Mouse (Mus musculus) embryonic facial prominence, embryonic 10.5 days (tissue): ENCODE results near the gene Phc1. TPM values are rescaled to one million over a fixed set of nuclear protein-coding genes. Genes with fewer than 3 reads are reported as not detected.

Experiments used
- DNase-seq: peaks from one replicate; pipeline ENCODE4 v3.0.0-alpha.2; 2017; ENCODE audit warnings: low spot score
- H3K27ac ChIP-seq: fragments of 300-500 bp; sonication (generic); replicated peaks from 2 replicates; pipeline ENCODE4 v1.5.1; 2016; ENCODE audit warnings: mild to moderate bottlenecking
- H3K27me3 ChIP-seq: fragments of 300-500 bp; sonication (generic); replicated peaks from 2 replicates; pipeline ENCODE4 v1.6.1; 2016; ENCODE audit warnings: low read depth, mild to moderate bottlenecking; ENCODE audit not compliant: poor library complexity, severe bottlenecking
- H3K36me3 ChIP-seq: fragments of 300-500 bp; sonication (generic); replicated peaks from 2 replicates; pipeline ENCODE4 v1.6.1; 2016; ENCODE audit warnings: mild to moderate bottlenecking, moderate library complexity
- H3K4me1 ChIP-seq: fragments of 300-500 bp; sonication (generic); 2 replicates; pipeline ENCODE4 v1.6.1; 2016
- H3K4me3 ChIP-seq: fragments of 300-500 bp; sonication (generic); 2 replicates; pipeline ENCODE4 v1.5.1; 2016; ENCODE audit warnings: mild to moderate bottlenecking, moderate library complexity
- H3K9me3 ChIP-seq: fragments of 300-500 bp; sonication (generic); 2 replicates; pipeline ENCODE4 v1.6.1; 2016; ENCODE audit warnings: mild to moderate bottlenecking
- WGBS: fragments of 180-500 bp; shearing (Covaris S2); methylation state at CpG from one replicate; pipeline ENCODE4 v1.1.7; 2016; 5-methylcytosine and 5-hydroxymethylcytosine counted together
- polyA plus RNA-seq: library from polyadenylated mRNA; unstranded; fragments of >200 nt; fragmentation: Nextera tagmentation; extraction: Ambion mirVana; gene quantifications from 2 replicates; pipeline ENCODE4 v1.2.1, GENCODE M21; 2016

Gene Phc1
- polyA plus RNA-seq, 1 experiment from 2014 or later: 29.5 TPM

DNA sequence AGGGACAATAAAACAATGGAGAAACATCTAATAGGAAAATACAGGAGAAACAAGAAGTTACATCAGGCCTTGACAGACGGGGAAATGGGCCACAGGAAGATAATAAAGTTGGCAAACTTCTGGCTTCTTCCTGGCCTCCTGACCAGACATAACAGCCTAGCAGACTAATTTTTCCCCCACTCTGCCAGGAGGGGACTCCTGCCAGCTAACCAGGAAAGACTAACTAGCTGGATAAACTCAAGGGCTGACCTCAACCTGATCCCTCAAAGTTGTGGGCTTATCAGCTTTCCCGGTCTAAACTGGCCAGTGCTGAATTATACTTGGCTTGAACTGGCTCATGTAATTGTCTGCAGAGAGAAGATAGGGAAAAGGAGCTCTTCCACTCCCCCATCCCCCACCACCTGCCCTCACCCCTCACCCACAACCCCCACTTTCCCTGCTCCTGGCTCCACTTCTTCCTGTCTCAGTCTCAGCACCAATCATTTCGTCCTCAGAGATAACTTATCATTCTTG, 40.7 kb downstream of the Phc1 start:
- Histone ChIP-seq H3K27me3 (no peaks in the 10 kb centered on the region; the same call in 1 of the 2 replicates), H3K36me3 (no peaks in the 10 kb centered on the region), H3K4me1 (peaks cover 19% of the 10 kb centered on the region), H3K4me3 (no peak overlapping the region), H3K27ac (no peak overlapping the region), H3K9me3 (no peaks in the 10 kb centered on the region)
- 64% methylated on average over 3 of the region's 3 CpGs for WGBS
- no peak for DNase-seq

DNA sequence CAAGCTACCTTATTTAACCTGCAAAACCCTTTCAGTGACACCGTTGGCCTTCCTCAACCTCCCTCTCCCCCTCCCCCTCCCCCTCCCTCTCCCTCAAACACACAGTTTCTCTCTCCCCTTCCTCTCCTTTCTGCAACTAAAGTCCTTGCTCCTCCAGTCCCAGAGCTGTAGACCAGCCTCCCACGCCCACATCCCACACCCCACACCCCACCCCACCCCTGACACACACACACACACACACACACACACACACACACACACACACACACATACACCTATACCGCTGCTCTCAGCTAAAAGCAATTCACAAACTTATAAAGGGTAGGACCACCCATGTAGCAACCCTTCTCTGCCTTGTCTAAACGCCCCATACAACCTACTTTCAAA, 42.1 kb downstream of the Phc1 start:
- H3K36me3 ChIP-seq: no peaks in the 10 kb centered on the region
- H3K27me3 ChIP-seq: no peaks in the 10 kb centered on the region; the same call in 1 of the 2 replicates
- no peaks in the 10 kb centered on the region for H3K9me3 ChIP-seq
- no peak for DNase-seq
- WGBS: 62% methylated on average over 4 of the region's 4 CpGs
- peaks cover 19% of the 10 kb centered on the region for H3K4me1 ChIP-seq
- H3K4me3 ChIP-seq: no peak overlapping the region
- H3K27ac ChIP-seq: no peak overlapping the region

DNA sequence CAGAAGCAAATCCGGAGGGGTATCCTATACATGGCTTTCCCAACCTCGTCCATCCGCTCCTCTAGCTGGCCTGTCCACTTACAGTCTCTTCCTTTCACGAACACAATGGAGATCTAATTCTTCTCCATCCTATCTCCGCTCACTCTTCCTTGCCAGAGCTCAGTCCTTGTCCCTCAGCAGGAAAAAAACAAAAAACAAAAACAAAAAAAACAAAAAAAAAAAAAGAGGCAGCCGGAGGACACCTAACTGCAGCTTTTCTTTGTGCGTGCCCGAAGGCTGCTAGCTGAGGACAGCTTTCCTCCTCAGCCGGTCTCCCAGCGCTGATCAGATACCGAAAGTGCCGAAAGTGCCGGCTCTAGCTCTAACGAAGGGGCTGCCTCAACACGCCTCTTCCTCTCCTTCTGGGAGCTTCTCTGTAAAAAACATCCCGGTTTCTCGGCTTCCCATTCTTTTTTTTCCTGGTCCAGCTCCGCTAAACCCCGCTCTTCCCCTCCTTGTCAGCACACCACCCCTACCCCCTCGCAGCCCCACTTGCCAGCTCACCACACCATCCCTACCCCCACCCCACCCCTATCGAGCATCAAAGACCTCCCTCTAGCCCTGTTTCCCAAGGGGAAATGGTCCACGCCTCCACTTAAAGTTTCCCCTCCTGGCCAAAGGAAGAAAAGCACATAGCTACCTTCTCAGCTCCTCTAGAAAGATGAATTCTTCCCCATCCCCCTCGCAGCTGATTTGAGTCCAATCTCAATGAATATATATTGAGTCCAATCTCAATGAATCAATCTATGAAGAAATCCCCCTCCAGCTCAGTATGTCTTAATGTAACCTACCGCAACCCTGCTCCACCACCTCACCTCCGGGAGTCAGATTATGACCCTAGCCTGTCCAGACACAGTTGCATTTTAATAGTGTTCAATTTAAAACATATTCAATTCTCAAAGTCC, 42.8 kb downstream of the Phc1 start:
- Histone ChIP-seq H3K4me1 (peaks cover 19% of the 10 kb centered on the region), H3K36me3 (no peaks in the 10 kb centered on the region), H3K9me3 (no peaks in the 10 kb centered on the region), H3K27ac (peak overlapping the region; percentile 85), H3K4me3 (peak overlapping the region; percentile 62), H3K27me3 (no peaks in the 10 kb centered on the region; the same call in 1 of the 2 replicates)
- 7% methylated on average over 25 of the region's 25 CpGs for WGBS
- peak; percentile 62 for DNase-seq

DNA sequence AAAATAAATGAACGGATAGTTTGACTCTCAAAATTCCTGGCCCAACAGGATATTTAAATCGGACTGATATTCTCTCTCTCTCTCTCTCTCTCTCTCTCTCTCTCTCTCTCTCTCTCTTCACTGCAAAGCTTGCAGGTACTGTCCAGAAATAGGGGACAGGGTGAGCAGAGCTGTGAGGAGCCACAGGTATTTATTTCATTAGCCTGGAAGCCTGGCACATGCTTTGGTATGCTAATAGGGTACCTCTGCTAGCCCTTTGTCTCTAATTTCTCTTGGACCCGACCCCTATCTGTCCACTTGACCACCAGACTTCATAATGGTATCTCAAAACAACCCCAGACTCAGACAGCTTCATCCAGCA, 43.5 kb downstream of the Phc1 start:
- peaks cover 19% of the 10 kb centered on the region for H3K4me1 ChIP-seq
- DNase-seq: peak; percentile 14
- WGBS: 36% methylated on average over 3 of the region's 3 CpGs
- H3K4me3 ChIP-seq: peak overlapping the region; percentile 62
- H3K27me3 ChIP-seq: no peaks in the 10 kb centered on the region; the same call in 1 of the 2 replicates
- peak overlapping the region; percentile 85 for H3K27ac ChIP-seq
- H3K9me3 ChIP-seq: no peaks in the 10 kb centered on the region
- H3K36me3 ChIP-seq: no peaks in the 10 kb centered on the region

DNA sequence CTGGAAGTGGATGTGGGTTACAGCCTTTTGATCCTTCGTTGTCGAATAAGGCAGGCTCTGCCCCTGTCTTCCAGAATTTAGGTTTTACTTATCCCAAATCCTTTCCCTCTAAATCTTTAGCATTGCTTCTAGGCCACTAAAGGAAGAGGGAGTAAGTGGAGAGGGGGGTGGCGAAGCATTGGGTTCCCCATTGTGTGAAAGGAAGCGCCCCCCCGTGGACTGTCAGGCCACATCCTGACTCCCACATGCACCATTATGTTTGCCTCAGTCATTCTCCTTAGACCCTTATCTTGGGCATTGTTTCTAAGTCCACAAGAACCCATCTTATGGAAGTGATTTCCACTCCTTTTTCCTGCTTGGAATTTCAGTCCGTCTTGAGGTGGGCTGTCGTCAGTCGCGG, 45.1 kb downstream of the Phc1 start:
- no peaks in the 10 kb centered on the region for H3K9me3 ChIP-seq
- WGBS: 57% methylated on average over 9 of the region's 9 CpGs
- no peaks in the 10 kb centered on the region; the same call in 1 of the 2 replicates for H3K27me3 ChIP-seq
- no peak for DNase-seq
- H3K4me3 ChIP-seq: no peak overlapping the region
- H3K36me3 ChIP-seq: no peaks in the 10 kb centered on the region
- H3K4me1 ChIP-seq: peaks cover 19% of the 10 kb centered on the region
- no peak overlapping the region for H3K27ac ChIP-seq

DNA sequence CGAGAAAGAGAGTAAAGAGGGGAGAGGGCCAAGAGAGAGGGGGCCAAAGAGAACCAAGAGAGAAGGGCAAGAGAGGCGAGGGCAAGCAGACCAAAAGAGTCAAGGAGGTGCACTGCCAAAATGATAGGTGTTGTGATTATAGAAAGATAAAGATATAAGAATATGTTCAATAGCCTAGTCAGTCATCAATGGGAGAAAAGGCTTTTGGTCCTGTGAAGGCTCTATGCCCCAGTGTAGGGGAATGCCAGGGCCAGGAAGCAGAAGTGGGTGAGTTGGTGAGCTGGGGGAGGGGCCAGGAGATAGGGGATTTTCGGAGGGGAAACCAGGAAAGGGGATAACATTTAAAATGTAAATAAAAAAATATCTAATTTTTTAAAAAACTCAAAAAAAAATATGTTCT, 46.1 kb downstream of the Phc1 start:
- DNase-seq: no peak
- H3K9me3 ChIP-seq: no peaks in the 10 kb centered on the region
- H3K27ac ChIP-seq: no peak overlapping the region
- no peaks in the 10 kb centered on the region; the same call in 1 of the 2 replicates for H3K27me3 ChIP-seq
- no peak overlapping the region for H3K4me3 ChIP-seq
- H3K36me3 ChIP-seq: no peaks in the 10 kb centered on the region
- peaks cover 14% of the 10 kb centered on the region for H3K4me1 ChIP-seq
- WGBS: 73% methylated on average over 3 of the region's 3 CpGs

DNA sequence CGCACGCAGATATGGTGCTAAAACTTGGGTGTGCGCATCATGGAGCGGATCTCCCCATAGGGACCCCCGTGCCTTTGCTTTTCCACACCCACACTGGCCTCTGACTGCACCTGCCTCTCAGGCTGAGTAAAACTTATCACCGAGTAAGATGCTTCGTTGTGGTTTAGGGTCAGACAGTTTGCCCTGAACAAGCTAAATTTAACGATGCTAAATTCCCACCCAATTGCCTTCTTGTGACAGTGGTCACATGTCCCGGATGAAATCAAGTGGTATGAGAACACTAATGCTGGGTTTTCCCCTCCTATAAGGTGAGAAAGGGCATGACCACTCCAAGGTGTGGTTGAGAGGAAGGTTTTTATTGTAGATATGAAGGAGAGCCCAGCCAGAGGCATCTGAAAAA, 46.6 kb downstream of the Phc1 start:
- H3K36me3 ChIP-seq: no peaks in the 10 kb centered on the region
- no peaks in the 10 kb centered on the region; the same call in 1 of the 2 replicates for H3K27me3 ChIP-seq
- H3K4me1 ChIP-seq: peaks cover 14% of the 10 kb centered on the region
- DNase-seq: no peak
- 91% methylated on average over 9 of the region's 9 CpGs for WGBS
- no peak overlapping the region for H3K27ac ChIP-seq
- no peaks in the 10 kb centered on the region for H3K9me3 ChIP-seq
- no peak overlapping the region for H3K4me3 ChIP-seq

DNA sequence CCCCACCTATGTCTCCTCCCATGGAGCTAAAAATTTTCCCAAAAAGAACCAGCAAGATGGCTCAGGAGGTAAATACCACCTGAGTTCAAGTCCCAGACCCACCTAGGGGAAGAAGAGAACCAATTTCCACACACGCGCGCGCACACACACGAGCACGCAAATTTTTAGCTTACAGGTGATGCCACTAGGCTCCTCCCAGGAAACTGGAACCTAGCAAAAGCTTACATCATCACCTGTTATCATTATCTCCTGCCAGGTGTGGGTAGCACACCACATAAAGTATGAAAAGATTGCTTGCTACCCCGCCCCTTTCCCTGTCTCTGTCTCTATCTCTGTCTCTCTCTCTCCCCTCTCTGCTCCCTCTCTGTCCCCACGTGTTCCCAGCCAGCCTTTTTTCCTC, 47.2 kb downstream of the Phc1 start:
- 93% methylated on average over 8 of the region's 8 CpGs for WGBS
- Histone ChIP-seq H3K4me3 (no peak overlapping the region), H3K4me1 (peaks cover 12% of the 10 kb centered on the region), H3K27me3 (no peaks in the 10 kb centered on the region; the same call in 1 of the 2 replicates), H3K27ac (no peak overlapping the region), H3K36me3 (no peaks in the 10 kb centered on the region), H3K9me3 (no peaks in the 10 kb centered on the region)
- DNase-seq: no peak

DNA sequence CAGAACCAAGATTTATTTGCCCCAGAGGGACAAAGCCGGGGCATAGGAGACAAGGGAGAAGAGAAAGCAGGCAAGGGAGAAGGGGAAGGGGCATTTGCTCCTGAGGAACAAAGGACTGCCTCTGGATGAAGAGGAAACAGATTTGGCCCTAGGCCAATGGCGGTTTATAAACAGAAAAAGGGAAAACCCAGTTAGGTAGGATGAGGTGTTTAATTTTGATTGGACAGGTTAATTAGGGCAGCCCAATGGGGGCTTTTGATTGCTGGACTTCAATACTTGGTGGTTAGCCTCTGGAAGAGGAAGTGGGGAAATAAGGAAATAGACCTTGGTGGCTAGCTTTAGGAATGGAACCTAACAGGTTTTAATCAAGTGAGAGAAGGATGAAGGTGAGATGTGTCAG, 48.2 kb downstream of the Phc1 start:
- DNase-seq: no peak
- H3K4me3 ChIP-seq: no peak overlapping the region
- WGBS: 72% methylated on average over 2 of the region's 2 CpGs
- H3K36me3 ChIP-seq: no peaks in the 10 kb centered on the region
- no peaks in the 10 kb centered on the region for H3K9me3 ChIP-seq
- peaks cover 5% of the 10 kb centered on the region for H3K4me1 ChIP-seq
- H3K27me3 ChIP-seq: no peaks in the 10 kb centered on the region; the same call in 1 of the 2 replicates
- H3K27ac ChIP-seq: no peak overlapping the region

DNA sequence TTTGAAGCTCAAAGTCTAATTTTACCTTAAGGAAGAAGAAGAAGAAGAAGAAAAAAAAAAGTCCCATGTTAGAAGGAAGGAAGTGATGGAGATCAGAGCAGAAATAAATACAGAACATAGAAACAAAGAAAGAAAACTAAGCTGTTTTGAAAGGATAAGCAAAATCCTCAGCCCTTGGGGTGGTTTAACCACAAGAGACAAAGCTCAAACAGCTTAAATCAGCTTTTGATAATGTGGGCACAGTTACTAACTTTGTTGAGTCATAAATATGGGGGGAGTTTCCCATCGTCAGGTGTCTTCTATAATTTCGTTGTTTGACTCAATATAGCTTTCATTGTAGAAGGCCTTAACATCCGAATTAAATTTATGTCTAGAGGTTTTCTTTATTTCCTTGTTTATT, 48.6 kb downstream of the Phc1 start:
- Histone ChIP-seq H3K36me3 (no peaks in the 10 kb centered on the region), H3K4me3 (no peak overlapping the region), H3K27ac (no peak overlapping the region), H3K9me3 (no peaks in the 10 kb centered on the region), H3K4me1 (peaks cover under 1% of the 10 kb centered on the region), H3K27me3 (no peaks in the 10 kb centered on the region; the same call in 1 of the 2 replicates)
- WGBS: 87% methylated on average over 3 of the region's 3 CpGs
- no peak for DNase-seq

DNA sequence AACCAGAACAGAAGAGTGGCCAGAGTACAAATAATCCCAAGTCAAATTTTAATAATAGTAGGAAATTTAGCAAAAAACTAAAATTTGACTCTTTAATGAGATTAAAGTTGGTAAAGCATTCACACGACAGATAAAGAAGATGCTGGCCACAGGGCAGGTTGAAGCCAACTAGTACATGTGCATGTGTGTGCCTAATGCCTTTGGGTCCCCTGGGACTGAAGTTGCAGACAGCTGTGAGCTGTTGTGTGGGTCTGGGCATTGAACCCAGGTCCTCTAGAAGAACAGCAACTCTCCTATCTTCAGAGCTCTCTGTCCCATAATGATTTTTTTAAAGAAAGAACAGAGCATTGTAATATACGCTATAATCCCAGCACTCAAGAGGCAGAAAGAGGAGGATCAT, 49.1 kb downstream of the Phc1 start:
- no peak for DNase-seq
- H3K9me3 ChIP-seq: no peaks in the 10 kb centered on the region
- 72% methylated on average over 2 of the region's 2 CpGs for WGBS
- H3K27ac ChIP-seq: no peak overlapping the region
- no peaks in the 10 kb centered on the region; the same call in 1 of the 2 replicates for H3K27me3 ChIP-seq
- no peaks in the 10 kb centered on the region for H3K36me3 ChIP-seq
- no peak overlapping the region for H3K4me3 ChIP-seq
- no peaks in the 10 kb centered on the region; the same call in 1 of the 2 replicates for H3K4me1 ChIP-seq

DNA sequence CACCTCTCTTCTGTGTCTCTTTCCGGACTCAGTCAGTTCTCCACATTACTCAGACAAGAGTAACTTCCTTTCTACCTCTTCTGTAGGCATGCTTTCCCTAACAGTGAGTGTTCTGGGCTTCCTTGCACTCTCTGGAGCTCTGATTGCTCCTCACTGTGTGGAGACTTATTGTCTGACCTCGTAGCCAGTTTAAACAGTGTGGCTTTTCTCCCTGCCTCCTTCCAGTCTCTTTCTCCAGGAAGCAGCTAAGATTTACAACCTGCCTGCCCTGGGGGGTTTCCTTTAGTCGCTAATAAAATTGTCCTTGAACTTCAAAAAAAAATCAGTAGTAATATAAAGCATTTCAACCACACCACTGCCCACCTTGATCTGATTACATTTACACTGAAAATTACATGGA, 50.1 kb downstream of the Phc1 start:
- no peaks in the 10 kb centered on the region for H3K36me3 ChIP-seq
- H3K9me3 ChIP-seq: no peaks in the 10 kb centered on the region
- 48% methylated on average over 3 of the region's 3 CpGs for WGBS
- no peak overlapping the region for H3K4me3 ChIP-seq
- H3K27me3 ChIP-seq: no peaks in the 10 kb centered on the region; the same call in 1 of the 2 replicates
- H3K4me1 ChIP-seq: no peaks in the 10 kb centered on the region; the same call in 1 of the 2 replicates
- H3K27ac ChIP-seq: no peak overlapping the region; the same call in 1 of the 2 replicates
- DNase-seq: no peak

DNA sequence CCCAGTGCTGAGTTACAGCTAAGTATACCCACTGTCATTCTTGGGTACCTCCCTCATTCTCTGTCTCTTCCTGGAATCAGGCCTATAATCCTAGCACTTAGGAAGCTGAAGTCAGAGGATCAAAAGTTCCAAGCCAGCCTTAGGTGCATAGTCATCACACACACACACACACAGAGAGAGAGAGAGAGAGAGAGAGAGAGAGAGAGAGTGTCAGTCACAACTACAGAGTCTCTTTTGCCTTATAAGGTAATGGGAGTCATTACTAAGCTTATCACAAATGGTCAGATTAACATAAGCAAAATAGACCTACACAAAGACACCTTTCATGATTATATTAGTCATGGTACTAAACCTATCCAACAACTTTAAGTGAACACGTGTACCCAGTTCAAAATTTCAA, 51.0 kb downstream of the Phc1 start:
- Histone ChIP-seq H3K4me1 (no peaks in the 10 kb centered on the region; the same call in 1 of the 2 replicates), H3K27ac (no peak overlapping the region), H3K36me3 (no peaks in the 10 kb centered on the region), H3K4me3 (no peak overlapping the region), H3K9me3 (no peaks in the 10 kb centered on the region), H3K27me3 (no peaks in the 10 kb centered on the region)
- 83% methylated on average over 1 of the region's 1 CpGs for WGBS
- no peak for DNase-seq
